Mouse (Mus musculus) kidney, postnatal 0 days (tissue): ENCODE results near the gene Yju2. TPM values are rescaled to one million over a fixed set of nuclear protein-coding genes. Genes with fewer than 3 reads are reported as not detected.

Experiments used
- ATAC-seq: fragments of 200-750 bp; cut with Nextera tagmentation; replicated peaks from 2 replicates; pipeline ENCODE4 v1.8.0; 2017; ENCODE audit warnings: low read depth, moderate number of reproducible peaks, moderate TSS enrichment, moderate library complexity; ENCODE audit not compliant: low FRiP score
- DNase-seq: peaks from one replicate; pipeline ENCODE4 v3.0.0-alpha.2; 2016; ENCODE audit warnings: low spot score
- H3K27ac ChIP-seq: fragments of 300-500 bp; sonication (generic); 2 replicates; pipeline ENCODE4 v1.5.1; 2014; ENCODE audit warnings: mild to moderate bottlenecking
- H3K27me3 ChIP-seq: fragments of 300-500 bp; sonication (generic); 2 replicates; pipeline ENCODE4 v1.6.1; 2014; ENCODE audit warnings: low read length, mixed read lengths; ENCODE audit not compliant: insufficient read depth
- H3K36me3 ChIP-seq: fragments of 300-500 bp; sonication (generic); 2 replicates; pipeline ENCODE4 v1.6.1; 2014; ENCODE audit warnings: low read length, mixed read lengths; ENCODE audit not compliant: insufficient read depth
- H3K4me1 ChIP-seq: fragments of 300-500 bp; sonication (generic); replicated peaks from 2 replicates; pipeline ENCODE4 v1.6.1; 2014; ENCODE audit warnings: antibody characterized with exemption, low read length, mixed read lengths; ENCODE audit not compliant: insufficient read depth
- H3K4me2 ChIP-seq: fragments of 300-500 bp; sonication (generic); 2 replicates; pipeline ENCODE4 v1.6.1; 2014; ENCODE audit warnings: mild to moderate bottlenecking, low read length, moderate library complexity, mixed read lengths
- H3K4me3 ChIP-seq: fragments of 300-500 bp; sonication (generic); replicated peaks from 2 replicates; pipeline ENCODE4 v1.5.1; 2014; ENCODE audit warnings: low read depth, low read length
- H3K9ac ChIP-seq: fragments of 300-500 bp; sonication (generic); 2 replicates; pipeline ENCODE4 v1.6.1; 2014; ENCODE audit warnings: low read depth, low read length
- H3K9me3 ChIP-seq: fragments of 300-500 bp; sonication (generic); replicated peaks from 2 replicates; pipeline ENCODE4 v1.6.1; 2016; ENCODE audit warnings: low read length, inconsistent platforms, mixed read lengths
- CTCF ChIP-seq: IDR thresholded peaks from 2 replicates; pipeline ENCODE4 v1.5.1; 2016; ENCODE audit warnings: antibody characterized with exemption, low read depth, mild to moderate bottlenecking, moderate library complexity
- WGBS: fragments of 180-500 bp; shearing (Covaris S2); extraction: QIAGEN DNeasy Blood & Tissue Kit; methylation state at CpG from one replicate; pipeline ENCODE4 v1.1.7; 2014; 5-methylcytosine and 5-hydroxymethylcytosine counted together
- polyA plus RNA-seq: library from polyadenylated mRNA; unstranded; fragments of >200 nt; fragmentation: Nextera tagmentation; extraction: Ambion mirVana; gene quantifications from 2 replicates; pipeline ENCODE4 v1.2.1, GENCODE M21; 2015

The Yju2 gene
- polyA plus RNA-seq, 1 experiment from 2014 or later, result 21.1 TPM

- H3K9ac ChIP-seq, result peak overlapping the region; percentile 63; the same call in 1 of the 2 replicates
- ATAC-seq (no peak), DNase-seq (no peak)
- no peak overlapping the region for H3K27ac ChIP-seq
- 33% methylated on average over 22 of the region's 22 CpGs for WGBS
- no peaks in the 10 kb centered on the region for H3K9me3 ChIP-seq
- no peak for TF ChIP-seq CTCF
- peak overlapping the region; percentile 89 for H3K4me2 ChIP-seq
- peak overlapping the region; percentile 47; the same call in 1 of the 2 replicates for H3K4me3 ChIP-seq
- no peaks in the 10 kb centered on the region for H3K27me3 ChIP-seq
- peaks cover 12% of the 10 kb centered on the region for H3K4me1 ChIP-seq
- H3K36me3 ChIP-seq, result peaks cover 13% of the 10 kb centered on the region; the same call in 1 of the 2 replicates
Measured at GRCm38 (mm10) chr17:55971453-55971852, 12.6 kb downstream of the Yju2 start.

DNA sequence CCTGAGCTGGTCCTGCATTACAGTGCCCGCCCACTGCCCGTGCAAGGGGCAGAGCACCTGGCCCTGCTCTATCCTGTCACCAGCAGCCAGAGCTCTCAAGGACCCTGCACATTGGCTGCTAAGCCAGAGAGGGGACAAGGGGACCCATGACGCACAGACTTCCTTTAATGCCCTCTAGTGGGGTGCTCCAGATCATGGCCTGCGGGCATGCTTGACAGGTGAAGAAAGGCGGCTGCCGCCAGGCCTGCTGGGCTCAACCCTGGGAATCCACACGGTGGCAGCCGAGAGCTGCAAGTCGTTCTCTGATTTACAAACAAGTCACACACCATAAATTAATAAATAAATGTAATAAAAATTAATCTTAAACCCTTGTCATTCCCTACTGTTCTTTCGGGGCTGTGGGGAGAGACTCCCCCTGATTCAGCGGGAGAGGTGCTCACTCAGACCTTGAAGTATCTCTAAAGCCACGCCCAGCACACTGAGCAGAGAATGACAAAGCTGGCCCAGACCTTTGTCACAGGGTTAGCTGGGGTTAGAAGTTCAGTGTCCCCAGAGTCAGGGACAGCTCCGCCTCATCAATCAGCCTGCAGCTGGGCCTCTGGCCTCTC, 17.5 kb downstream of the Yju2 start:
- Histone ChIP-seq H3K27me3 (no peaks in the 10 kb centered on the region), H3K9ac (no peak overlapping the region), H3K27ac (no peak overlapping the region), H3K4me1 (no peaks in the 10 kb centered on the region), H3K9me3 (no peaks in the 10 kb centered on the region), H3K4me2 (no peak overlapping the region), H3K4me3 (no peak overlapping the region), H3K36me3 (no peaks in the 10 kb centered on the region)
- TF ChIP-seq CTCF, result peak; percentile 92
- ATAC-seq (peak; percentile 73), DNase-seq (peak; percentile 86)
- WGBS, result 15% methylated on average over 13 of the region's 13 CpGs

GRCm38 (mm10) chr17:55977301-55977700, 18.4 kb downstream of the Yju2 start:
- H3K9ac ChIP-seq, result no peak overlapping the region
- no peaks in the 10 kb centered on the region for H3K4me1 ChIP-seq
- WGBS, result 38% methylated on average over 3 of the region's 3 CpGs
- no peak overlapping the region for H3K4me3 ChIP-seq
- no peak for DNase-seq
- no peaks in the 10 kb centered on the region for H3K27me3 ChIP-seq
- no peaks in the 10 kb centered on the region for H3K36me3 ChIP-seq
- TF ChIP-seq CTCF, result no peak
- no peak for ATAC-seq
- no peak overlapping the region for H3K27ac ChIP-seq
- no peak overlapping the region for H3K4me2 ChIP-seq
- no peaks in the 10 kb centered on the region for H3K9me3 ChIP-seq

DNA sequence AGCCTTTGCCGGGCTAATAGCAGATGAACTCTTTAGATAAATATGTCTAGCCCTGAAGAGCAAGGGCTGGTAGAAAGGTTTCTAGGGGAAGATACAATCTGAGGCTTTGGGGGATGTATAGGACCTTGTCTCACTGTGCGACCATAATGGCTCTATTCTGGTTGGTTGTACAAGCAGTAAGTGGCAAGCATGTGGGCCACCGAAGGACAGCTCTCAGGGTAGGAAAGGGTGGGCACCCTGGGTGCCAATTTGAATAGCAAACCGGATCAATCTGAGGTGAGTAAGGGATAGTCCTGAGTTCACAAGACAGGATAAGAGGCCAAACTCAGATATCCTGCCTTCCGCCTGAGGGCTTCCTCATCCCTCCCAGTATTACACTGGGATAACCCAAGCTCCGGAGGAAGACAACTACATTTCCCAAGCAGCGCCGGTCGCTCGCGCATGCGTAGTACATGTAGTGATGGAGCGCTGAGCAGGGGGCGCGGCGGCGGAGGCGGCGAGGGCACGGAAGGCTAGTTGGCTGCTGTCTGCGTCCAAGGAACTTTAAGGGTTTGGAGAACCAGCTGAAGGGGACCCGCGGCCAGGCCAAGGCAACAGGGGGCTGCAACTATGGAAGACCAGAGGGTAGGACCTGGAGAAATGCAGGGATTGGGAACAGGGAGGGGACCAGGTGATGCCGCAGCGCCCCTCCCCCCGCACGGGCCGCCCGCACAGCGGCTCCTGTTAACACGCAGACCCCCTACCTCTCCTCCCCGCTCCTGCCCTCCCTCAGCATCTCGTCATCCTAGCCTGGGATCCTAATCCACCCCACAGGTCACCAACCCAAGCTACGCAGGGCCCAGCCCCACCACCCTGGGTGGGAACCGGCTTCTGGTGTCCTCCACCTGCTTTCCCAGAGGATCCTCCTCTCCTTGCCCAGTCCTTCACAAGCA, 27.4 kb downstream of the Yju2 start, which contains the start of gene Fsd1:
Gene Fsd1 (plus strand): TSS at position 480 of the 932 bp plus-strand sequence.
- H3K9ac ChIP-seq, result 0 out of 2 replicates have a peak within 1 kb of the TSS, but pooled peaks have one; percentile 18

DNA sequence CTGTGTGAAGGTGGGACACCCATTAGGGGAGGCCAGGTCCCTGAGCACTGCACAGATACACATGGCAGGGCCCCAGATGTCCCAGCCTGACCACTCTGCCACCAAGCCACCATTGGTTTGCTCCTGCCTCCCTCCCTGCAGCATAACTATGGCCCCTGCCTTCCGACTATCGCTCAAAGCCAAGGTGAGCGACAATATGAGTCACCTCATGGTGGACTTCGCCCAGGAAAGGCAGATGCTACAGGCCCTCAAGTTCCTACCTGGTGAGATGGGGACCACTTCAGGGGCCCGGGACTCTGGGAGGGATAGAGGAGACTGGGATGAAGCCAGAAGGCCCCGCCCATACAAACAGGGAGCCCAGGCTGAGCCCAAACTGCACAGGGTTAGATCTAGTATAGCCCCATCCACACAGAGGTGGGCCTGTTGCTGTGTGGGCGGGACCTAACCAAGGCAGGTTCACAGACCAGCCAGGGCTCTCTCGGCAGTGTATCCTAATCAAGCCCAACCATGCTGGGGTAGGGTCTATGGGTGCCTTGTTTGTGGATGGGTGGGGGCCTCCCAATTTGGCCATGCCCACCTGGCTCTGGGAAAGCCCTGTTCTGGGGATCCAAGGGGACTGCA, 31.5 kb downstream of the Yju2 start:
- H3K27me3 ChIP-seq, result no peaks in the 10 kb centered on the region
- no peak for ATAC-seq
- WGBS, result 88% methylated on average over 8 of the region's 8 CpGs
- no peak overlapping the region for H3K27ac ChIP-seq
- TF ChIP-seq CTCF, result no peak
- H3K36me3 ChIP-seq, result no peaks in the 10 kb centered on the region
- H3K4me1 ChIP-seq, result peaks cover 6% of the 10 kb centered on the region; the same call in 1 of the 2 replicates
- H3K9ac ChIP-seq, result no peak overlapping the region
- no peak overlapping the region for H3K4me2 ChIP-seq
- H3K9me3 ChIP-seq, result no peaks in the 10 kb centered on the region
- no peak overlapping the region for H3K4me3 ChIP-seq
- DNase-seq, result no peak

More for the DNA sequence above, 27.4 kb downstream of the Yju2 start, which contains the start of gene Fsd1:
- H3K4me3 ChIP-seq, result peak within 1 kb of the TSS; percentile 31; the same call in 1 of the 2 replicates
- peaks cover 6% of the 10 kb centered on the region; the same call in 1 of the 2 replicates for H3K4me1 ChIP-seq
- no peak within 1 kb of the TSS for H3K27ac ChIP-seq
- no peaks in the 10 kb centered on the region for H3K36me3 ChIP-seq
- no peak for TF ChIP-seq CTCF
- DNase-seq (peak; percentile 83), ATAC-seq (peak; percentile 24; the same call in 1 of the 2 replicates)
- H3K9me3 ChIP-seq, result no peaks in the 10 kb centered on the region
- H3K27me3 ChIP-seq, result no peaks in the 10 kb centered on the region
- H3K4me2 ChIP-seq, result peak within 1 kb of the TSS; percentile 61
- WGBS, result 9% methylated on average over 30 of the region's 35 CpGs

DNA sequence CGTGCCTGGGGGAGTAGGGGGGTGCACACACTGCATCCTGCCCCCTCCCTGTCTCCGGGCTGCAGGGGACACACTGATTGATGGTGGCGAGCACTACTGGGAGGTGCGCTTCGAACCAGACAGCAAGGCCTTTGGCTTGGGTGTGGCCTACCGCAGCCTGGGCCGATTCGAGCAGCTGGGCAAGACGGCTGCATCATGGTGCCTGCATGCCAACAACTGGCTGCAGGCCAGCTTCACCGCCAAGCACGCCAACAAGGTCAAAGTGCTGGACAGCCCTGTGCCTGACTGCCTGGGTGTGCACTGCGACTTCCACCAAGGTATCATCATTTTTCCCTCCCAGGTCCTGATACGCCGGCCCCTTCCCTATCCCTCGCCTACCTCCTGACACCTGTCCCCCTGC, 37.1 kb downstream of the Yju2 start:
- ATAC-seq, result no peak
- 79% methylated on average over 15 of the region's 15 CpGs for WGBS

More for the DNA sequence above, 37.1 kb downstream of the Yju2 start:
- no peak overlapping the region for H3K4me3 ChIP-seq
- no peaks in the 10 kb centered on the region for H3K27me3 ChIP-seq
- no peak overlapping the region for H3K4me2 ChIP-seq
- DNase-seq, result no peak
- H3K27ac ChIP-seq, result no peak overlapping the region
- H3K9me3 ChIP-seq, result no peaks in the 10 kb centered on the region
- no peak for TF ChIP-seq CTCF
- H3K4me1 ChIP-seq, result no peaks in the 10 kb centered on the region
- H3K36me3 ChIP-seq, result no peaks in the 10 kb centered on the region
- no peak overlapping the region for H3K9ac ChIP-seq
